Mouse (Mus musculus): ENCODE results near the gene Mtmr10.

- TF ChIP-seq CTCF (IDR thresholded peaks at IDR 0.05) (no peak), EP300 (IDR thresholded peaks at IDR 0.05) (peak; percentile 36; the same call in 1 of the 2 replicates)
These were observed 9.0 kb downstream of the Mtmr10 start for GRCm38 (mm10) chr7:64296286-64297010.

Measured in lung, postnatal 0 days (tissue).